ENCODE assay signal across 7 mouse cellular contexts in genomic region chr9:58158541-58159311, GRCm38 (mm10). TPM values are rescaled to one million over a fixed set of nuclear protein-coding genes. Genes with fewer than 3 reads are reported as not detected.
DNase-seq lines count a peak whose midpoint lies in the region; ATAC-seq and TF ChIP-seq lines count a peak whose summit lies in the region.

No protein-coding gene starts in this region.

- WGBS in intestine, postnatal 0 days, result 34% methylated on average over 7 of the region's 7 CpGs
- 43% methylated on average over 7 of the region's 7 CpGs for WGBS in midbrain, embryonic 11.5 days

- H3K9ac ChIP-seq in intestine, postnatal 0 days (ENCODE audit: low read depth, low read length), result 0 out of 2 replicates have a peak overlapping the region, but pooled peaks have one; percentile 17
- peak overlapping the region; percentile 20; the same call in 1 of the 2 replicates for H3K9ac ChIP-seq in midbrain, embryonic 11.5 days (ENCODE audit: low read length)

- TF ChIP-seq POLR2A in brain, embryonic 14.5 days (IDR thresholded peaks at IDR 0.05; ENCODE audit: borderline replicate concordance, extremely low read depth, insufficient read depth, insufficient read length, poor library complexity, severe bottlenecking), result no peak

- DNase-seq in 3134 (ENCODE audit: extremely low read depth, insufficient read length, low spot score), result peak; percentile 28
- peak; percentile 56 for DNase-seq in brain, embryonic 14.5 days (ENCODE audit: low read depth)
- DNase-seq in heart, adult 11 months, result peak; percentile 99
- DNase-seq in midbrain, embryonic 11.5 days (ENCODE audit: low spot score, missing footprints), result no peak
- DNase-seq in right cerebral cortex, postnatal 36 days (ENCODE audit: low spot score in 2 of 2), result no peak
- no peak for DNase-seq in cerebellum, postnatal 25 days

- no peak for TF ChIP-seq CTCF in brain, embryonic 14.5 days (IDR thresholded peaks at IDR 0.05; ENCODE audit: borderline replicate concordance, extremely low read depth, insufficient read depth, insufficient read length)
- 0 out of 2 replicates have a peak, but pooled peaks have one; percentile 4 for TF ChIP-seq CTCF in intestine, postnatal 0 days (IDR thresholded peaks at IDR 0.05; ENCODE audit: low read depth)

- H3K4me3 ChIP-seq in intestine, postnatal 0 days (ENCODE audit: low read depth, low read length), result peak overlapping the region; percentile 23
- no peak overlapping the region for H3K4me3 ChIP-seq in midbrain, embryonic 11.5 days (ENCODE audit: low read depth, low read length)

- peak overlapping the region; percentile 78 for H3K27ac ChIP-seq in intestine, postnatal 0 days (ENCODE audit: low read depth, low read length)
- H3K27ac ChIP-seq in midbrain, embryonic 11.5 days (ENCODE audit: low read depth, low read length), result peak overlapping the region; percentile 14; the same call in 1 of the 2 replicates

- no peaks in the 10 kb centered on the region for H3K36me3 ChIP-seq in intestine, postnatal 0 days (ENCODE audit: control insufficient read depth, insufficient read depth)
- H3K36me3 ChIP-seq in midbrain, embryonic 11.5 days (ENCODE audit: control insufficient read depth, insufficient read depth, low read length), result no peaks in the 10 kb centered on the region

- H3K4me1 ChIP-seq in intestine, postnatal 0 days (replicated peaks; ENCODE audit: control insufficient read depth, insufficient read depth, low read length), result no peaks in the 10 kb centered on the region
- peaks cover 9% of the 10 kb centered on the region for H3K4me1 ChIP-seq in midbrain, embryonic 11.5 days (ENCODE audit: control insufficient read depth, insufficient read depth, low read length)

- no peaks in the 10 kb centered on the region for H3K9me3 ChIP-seq in intestine, postnatal 0 days (ENCODE audit: control insufficient read depth)
- no peaks in the 10 kb centered on the region for H3K9me3 ChIP-seq in midbrain, embryonic 11.5 days (ENCODE audit: control insufficient read depth, low read length)

- ATAC-seq in intestine, postnatal 0 days, result peak; percentile 70
- no peak for ATAC-seq in midbrain, embryonic 11.5 days (ENCODE audit: low FRiP score)

- H3K4me2 ChIP-seq in intestine, postnatal 0 days (replicated peaks; ENCODE audit: low read depth), result peak overlapping the region; percentile 53
- no peak overlapping the region for H3K4me2 ChIP-seq in midbrain, embryonic 11.5 days

- no peaks in the 10 kb centered on the region for H3K27me3 ChIP-seq in intestine, postnatal 0 days (replicated peaks; ENCODE audit: control insufficient read depth, insufficient read depth, low read length)
- H3K27me3 ChIP-seq in midbrain, embryonic 11.5 days (ENCODE audit: control insufficient read depth, insufficient read depth, low read length), result 0 out of 2 replicates have a peak, but pooled peaks cover 3% of the 10 kb centered on the region

RNA-seq across cellular contexts. Expression of gene Ccdc33, which starts 40.1 kb away (rescaled TPM):
- polyA plus RNA-seq in brain, embryonic 14.5 days (2012; rRNA removed), result 0.89 and 1.2 TPM in 2 replicates
- polyA plus RNA-seq in intestine, postnatal 0 days (2015; fragmentation: Nextera tagmentation; extraction: Ambion mirVana), result 0.14 and 0.16 TPM in 2 replicates
- 0.41 and 0.90 TPM in 2 replicates for polyA plus RNA-seq in midbrain, embryonic 11.5 days (2014; fragmentation: Nextera tagmentation; extraction: Ambion mirVana)

RNA-seq across cellular contexts. Expression of gene Islr, which starts 45.4 kb away (rescaled TPM):
- polyA plus RNA-seq in brain, embryonic 14.5 days (2012; rRNA removed), result 57.7 and 67.1 TPM in 2 replicates
- polyA plus RNA-seq in intestine, postnatal 0 days (2015; fragmentation: Nextera tagmentation; extraction: Ambion mirVana), result 26.9 and 29.6 TPM in 2 replicates
- polyA plus RNA-seq in midbrain, embryonic 11.5 days (2014; fragmentation: Nextera tagmentation; extraction: Ambion mirVana), result 13.0 and 13.9 TPM in 2 replicates

RNA-seq across cellular contexts. Expression of gene Islr2, which starts 45.4 kb away (rescaled TPM):
- 364 and 418 TPM in 2 replicates for polyA plus RNA-seq in brain, embryonic 14.5 days (2012; rRNA removed)
- polyA plus RNA-seq in intestine, postnatal 0 days (2015; fragmentation: Nextera tagmentation; extraction: Ambion mirVana), result 0.27 and 0.35 TPM in 2 replicates
- 18.7 and 19.6 TPM in 2 replicates for polyA plus RNA-seq in midbrain, embryonic 11.5 days (2014; fragmentation: Nextera tagmentation; extraction: Ambion mirVana)

Comparison
In these comparisons a context has a peak if more than half of its experiments do, and no peak if none do; other contexts are left out.
1. DNase-seq: peak in 3134 (single experiment), brain, embryonic 14.5 days (single experiment) and heart, adult 11 months (single experiment); none in midbrain, embryonic 11.5 days (single experiment), right cerebral cortex, postnatal 36 days (0 of 2) and cerebellum, postnatal 25 days (0 of 2).
2. RNA of gene Islr2, which starts 45.4 kb away (polyA plus RNA-seq): 364 to 418 TPM in brain, embryonic 14.5 days; 18.7 to 19.6 TPM in midbrain, embryonic 11.5 days and 0.27 to 0.35 TPM in intestine, postnatal 0 days; every median in the first group is over 10 times any median in the second.